Mouse (Mus musculus): ENCODE data around the gene Sugt1. TPM values are rescaled to one million over a fixed set of nuclear protein-coding genes. Genes with fewer than 3 reads are reported as not detected.

Sugt1 gene
- polyA plus RNA-seq, 1 experiment from 2014 or later: 161 TPM

DNA sequence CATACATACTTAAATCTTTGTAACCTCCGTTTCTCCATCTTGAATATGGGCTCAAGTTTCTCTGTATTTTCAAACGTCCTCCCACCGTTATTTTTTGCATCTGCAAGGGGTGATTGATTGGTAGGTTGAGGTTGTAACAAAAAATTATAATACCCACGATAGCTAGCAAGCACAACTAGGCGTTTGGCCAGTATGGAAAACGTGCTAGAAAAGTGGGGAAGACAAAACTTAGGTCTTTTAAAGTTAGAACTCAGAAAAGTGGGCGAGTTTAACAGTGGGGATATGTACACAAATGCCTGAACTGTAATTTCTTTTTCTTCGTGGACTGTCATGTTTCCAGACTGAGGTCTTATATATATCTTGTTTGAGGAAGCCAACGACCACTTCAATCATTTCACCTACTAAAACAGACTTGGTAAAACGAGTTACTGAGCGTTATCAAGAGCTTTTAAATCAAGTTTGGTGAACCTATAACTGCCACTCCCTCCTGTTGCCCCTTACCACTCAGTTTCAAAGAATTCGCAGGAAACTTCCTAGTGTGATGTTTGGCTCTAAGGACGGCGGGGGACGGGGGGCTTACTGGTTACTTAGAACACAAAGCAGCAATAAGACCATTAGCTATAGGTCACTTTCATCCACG lies 872 bp upstream of the Sugt1 start:
- DNase-seq (ENCODE audit: low spot score): no peak
- H3K27ac ChIP-seq (replicated peaks): peak overlapping the region; percentile 97
- peaks cover 32% of the 10 kb centered on the region for H3K4me1 ChIP-seq
- no peaks in the 10 kb centered on the region for H3K9me3 ChIP-seq (replicated peaks)
- H3K4me3 ChIP-seq: peak overlapping the region; percentile 78
- no peaks in the 10 kb centered on the region for H3K27me3 ChIP-seq (ENCODE audit: low read depth, poor library complexity, severe bottlenecking)
- WGBS: 35% methylated on average over 16 of the region's 16 CpGs
- peaks cover 24% of the 10 kb centered on the region for H3K36me3 ChIP-seq

- peaks cover 30% of the 10 kb centered on the region for H3K36me3 ChIP-seq
- no peak for DNase-seq (ENCODE audit: low spot score)
- 1% methylated on average over 9 of the region's 9 CpGs for WGBS
- H3K9me3 ChIP-seq (replicated peaks): no peaks in the 10 kb centered on the region
- H3K4me3 ChIP-seq: peak overlapping the region; percentile 78
- H3K27me3 ChIP-seq (ENCODE audit: low read depth, poor library complexity, severe bottlenecking): no peaks in the 10 kb centered on the region
- peaks cover 32% of the 10 kb centered on the region for H3K4me1 ChIP-seq
- peak overlapping the region; percentile 97 for H3K27ac ChIP-seq (replicated peaks)
Measured at GRCm38 (mm10) chr14:79587852-79588229, 350 bp downstream of the Sugt1 start.

GRCm38 (mm10) chr14:79588534-79588951 lies 1.1 kb downstream of the Sugt1 start:
- peak overlapping the region; percentile 78 for H3K4me3 ChIP-seq
- H3K9me3 ChIP-seq (replicated peaks): no peaks in the 10 kb centered on the region
- DNase-seq (ENCODE audit: low spot score): no peak
- WGBS: 93% methylated on average over 9 of the region's 9 CpGs
- H3K36me3 ChIP-seq: peaks cover 30% of the 10 kb centered on the region
- peaks cover 32% of the 10 kb centered on the region for H3K4me1 ChIP-seq
- no peak overlapping the region for H3K27ac ChIP-seq (replicated peaks)
- no peaks in the 10 kb centered on the region for H3K27me3 ChIP-seq (ENCODE audit: low read depth, poor library complexity, severe bottlenecking)

DNA sequence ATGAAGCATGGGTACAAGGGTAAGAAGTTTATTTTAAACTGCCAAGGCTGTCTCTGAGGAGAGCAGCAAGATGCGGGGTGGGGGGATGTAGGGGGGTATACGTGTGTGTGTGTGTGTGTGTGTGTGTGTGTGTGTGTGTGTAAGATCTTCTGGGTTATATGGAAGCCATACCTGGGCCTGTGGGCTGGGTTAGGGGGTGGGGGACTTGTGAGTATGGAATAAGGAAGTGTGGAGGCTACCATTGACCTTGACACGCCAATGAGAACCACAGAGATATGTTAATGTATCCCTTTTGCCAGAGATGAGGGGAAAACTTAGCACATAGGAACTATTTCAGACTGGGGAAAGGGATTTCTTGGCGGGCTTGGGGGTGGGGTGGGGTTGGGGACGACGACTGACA lies 1.9 kb downstream of the Sugt1 start:
- H3K36me3 ChIP-seq: peaks cover 34% of the 10 kb centered on the region
- DNase-seq (ENCODE audit: low spot score): no peak
- WGBS: 93% methylated on average over 6 of the region's 6 CpGs
- no peaks in the 10 kb centered on the region for H3K27me3 ChIP-seq (ENCODE audit: low read depth, poor library complexity, severe bottlenecking)
- no peaks in the 10 kb centered on the region for H3K9me3 ChIP-seq (replicated peaks)
- H3K4me1 ChIP-seq: peaks cover 32% of the 10 kb centered on the region
- peak overlapping the region; percentile 78; the same call in 1 of the 2 replicates for H3K4me3 ChIP-seq
- no peak overlapping the region for H3K27ac ChIP-seq (replicated peaks)

GRCm38 (mm10) chr14:79590916-79591315 lies 3.4 kb downstream of the Sugt1 start:
- 97% methylated on average over 8 of the region's 8 CpGs for WGBS
- H3K9me3 ChIP-seq (replicated peaks): no peaks in the 10 kb centered on the region
- H3K36me3 ChIP-seq: peaks cover 49% of the 10 kb centered on the region
- no peak overlapping the region for H3K4me3 ChIP-seq
- DNase-seq (ENCODE audit: low spot score): no peak
- peaks cover 32% of the 10 kb centered on the region for H3K4me1 ChIP-seq
- H3K27me3 ChIP-seq (ENCODE audit: low read depth, poor library complexity, severe bottlenecking): no peaks in the 10 kb centered on the region
- H3K27ac ChIP-seq (replicated peaks): no peak overlapping the region

GRCm38 (mm10) chr14:79591611-79592010 lies 4.1 kb downstream of the Sugt1 start:
- Histone ChIP-seq H3K27ac (replicated peaks) (no peak overlapping the region), H3K9me3 (replicated peaks) (no peaks in the 10 kb centered on the region), H3K27me3 (ENCODE audit: low read depth, poor library complexity, severe bottlenecking) (no peaks in the 10 kb centered on the region), H3K4me3 (no peak overlapping the region), H3K4me1 (peaks cover 25% of the 10 kb centered on the region), H3K36me3 (peaks cover 56% of the 10 kb centered on the region)
- WGBS: 90% methylated on average over 2 of the region's 2 CpGs
- DNase-seq (ENCODE audit: low spot score): no peak

- Histone ChIP-seq H3K4me3 (no peak overlapping the region), H3K27me3 (ENCODE audit: low read depth, poor library complexity, severe bottlenecking) (no peaks in the 10 kb centered on the region), H3K4me1 (peaks cover 9% of the 10 kb centered on the region), H3K36me3 (peaks cover 80% of the 10 kb centered on the region), H3K9me3 (replicated peaks) (no peaks in the 10 kb centered on the region), H3K27ac (replicated peaks) (no peak overlapping the region)
- 90% methylated on average over 5 of the region's 5 CpGs for WGBS
- no peak for DNase-seq (ENCODE audit: low spot score)
Measured at GRCm38 (mm10) chr14:79594069-79594468, 6.6 kb downstream of the Sugt1 start.

GRCm38 (mm10) chr14:79596602-79597001 lies 9.1 kb downstream of the Sugt1 start:
- no peak overlapping the region for H3K27ac ChIP-seq (replicated peaks)
- H3K4me3 ChIP-seq: no peak overlapping the region
- H3K27me3 ChIP-seq (ENCODE audit: low read depth, poor library complexity, severe bottlenecking): no peaks in the 10 kb centered on the region
- 90% methylated on average over 4 of the region's 4 CpGs for WGBS
- H3K9me3 ChIP-seq (replicated peaks): no peaks in the 10 kb centered on the region
- H3K4me1 ChIP-seq: no peaks in the 10 kb centered on the region
- peaks cover 82% of the 10 kb centered on the region for H3K36me3 ChIP-seq
- no peak for DNase-seq (ENCODE audit: low spot score)

- no peaks in the 10 kb centered on the region for H3K27me3 ChIP-seq (ENCODE audit: low read depth, poor library complexity, severe bottlenecking)
- no peaks in the 10 kb centered on the region for H3K4me1 ChIP-seq
- no peaks in the 10 kb centered on the region for H3K9me3 ChIP-seq (replicated peaks)
- H3K27ac ChIP-seq (replicated peaks): no peak overlapping the region
- no peak for DNase-seq (ENCODE audit: low spot score)
- peaks cover 94% of the 10 kb centered on the region for H3K36me3 ChIP-seq
- 85% methylated on average over 2 of the region's 2 CpGs for WGBS
- no peak overlapping the region for H3K4me3 ChIP-seq
Measured at GRCm38 (mm10) chr14:79605881-79606280, 18.4 kb downstream of the Sugt1 start.

GRCm38 (mm10) chr14:79606392-79606791 lies 18.9 kb downstream of the Sugt1 start:
- Histone ChIP-seq H3K27me3 (ENCODE audit: low read depth, poor library complexity, severe bottlenecking) (no peaks in the 10 kb centered on the region), H3K4me3 (no peak overlapping the region), H3K36me3 (peaks cover 94% of the 10 kb centered on the region), H3K4me1 (no peaks in the 10 kb centered on the region), H3K27ac (replicated peaks) (no peak overlapping the region), H3K9me3 (replicated peaks) (no peaks in the 10 kb centered on the region)
- 92% methylated on average over 6 of the region's 6 CpGs for WGBS
- no peak for DNase-seq (ENCODE audit: low spot score)

DNA sequence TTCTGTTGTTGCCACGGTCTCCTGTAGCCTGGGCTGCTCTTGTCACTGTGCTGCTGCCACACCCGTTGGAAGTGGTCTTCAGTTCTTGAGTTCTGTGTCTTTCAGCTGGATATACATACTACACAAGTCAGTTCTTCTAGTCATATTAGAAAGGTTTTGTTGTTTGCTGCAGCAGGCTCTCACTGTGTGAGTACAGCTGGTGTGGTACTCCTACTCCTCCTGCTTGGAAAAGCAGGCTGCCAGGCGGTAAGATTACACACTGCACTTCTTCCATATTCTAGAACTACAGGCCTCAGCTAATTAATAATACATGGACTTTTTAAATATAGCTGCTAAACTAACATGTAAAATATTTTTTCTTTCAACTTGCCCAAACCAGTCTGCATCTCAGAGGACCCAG lies 19.4 kb downstream of the Sugt1 start:
- Histone ChIP-seq H3K27me3 (ENCODE audit: low read depth, poor library complexity, severe bottlenecking) (no peaks in the 10 kb centered on the region), H3K9me3 (replicated peaks) (no peaks in the 10 kb centered on the region), H3K4me1 (no peaks in the 10 kb centered on the region), H3K27ac (replicated peaks) (no peak overlapping the region), H3K36me3 (peaks cover 94% of the 10 kb centered on the region), H3K4me3 (no peak overlapping the region)
- DNase-seq (ENCODE audit: low spot score): no peak
- 92% methylated on average over 3 of the region's 3 CpGs for WGBS

DNA sequence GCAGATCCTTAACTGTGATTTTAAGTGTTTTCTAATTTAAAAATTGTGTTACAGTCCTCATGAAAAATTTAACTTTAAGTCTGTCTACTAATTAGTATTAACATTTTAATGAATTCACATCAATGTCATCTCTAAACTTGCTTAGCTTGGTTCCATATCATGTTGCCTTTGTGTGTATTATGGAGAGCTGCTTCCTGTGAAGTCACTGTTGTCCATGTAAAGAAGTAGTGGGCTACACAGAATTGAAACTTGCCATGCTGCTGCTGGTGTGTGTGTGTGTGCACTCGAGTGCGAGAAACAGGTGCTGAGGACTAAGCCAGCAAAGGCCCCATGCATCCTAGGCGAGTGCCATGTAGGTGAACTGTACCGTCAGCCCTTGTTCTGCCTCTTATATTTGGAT lies 19.9 kb downstream of the Sugt1 start:
- 93% methylated on average over 4 of the region's 4 CpGs for WGBS
- DNase-seq (ENCODE audit: low spot score): no peak
- Histone ChIP-seq H3K4me1 (no peaks in the 10 kb centered on the region), H3K36me3 (peaks cover 94% of the 10 kb centered on the region), H3K27ac (replicated peaks) (no peak overlapping the region), H3K9me3 (replicated peaks) (no peaks in the 10 kb centered on the region), H3K4me3 (no peak overlapping the region), H3K27me3 (ENCODE audit: low read depth, poor library complexity, severe bottlenecking) (no peaks in the 10 kb centered on the region)

- Histone ChIP-seq H3K27me3 (ENCODE audit: low read depth, poor library complexity, severe bottlenecking) (no peaks in the 10 kb centered on the region), H3K27ac (replicated peaks) (no peak overlapping the region), H3K4me3 (no peak overlapping the region), H3K9me3 (replicated peaks) (no peaks in the 10 kb centered on the region), H3K4me1 (no peaks in the 10 kb centered on the region), H3K36me3 (peaks cover 94% of the 10 kb centered on the region)
- WGBS: 91% methylated on average over 6 of the region's 6 CpGs
- no peak for DNase-seq (ENCODE audit: low spot score)
Measured at GRCm38 (mm10) chr14:79608286-79608685, 20.8 kb downstream of the Sugt1 start.

All from midbrain, embryonic 10.5 days (tissue).